Mouse (Mus musculus) kidney, adult 2 months (tissue): ENCODE measurements at regions not wholly inside any gene's neighbourhood (a gene's known extent, or its start where the extent isn't known, plus 50 kb on each side); places are given as distances from the start of the nearest gene placed in this dataset.

Source experiments
- CTCF ChIP-seq: fragments of 200-500 bp; conservative IDR thresholded peaks from 2 replicates; pipeline ENCODE4 v1.5.1; 2011; ENCODE audit warnings: low read depth, mild to moderate bottlenecking, control low read depth, low read length, moderate library complexity, mixed read lengths; ENCODE audit not compliant: insufficient read depth, insufficient read length
- POLR2A ChIP-seq: fragments of 200-500 bp; IDR thresholded peaks from one replicate; pipeline ENCODE4 v1.6.1; 2011; ENCODE audit warnings: low read depth, low read length, control low read depth

DNA sequence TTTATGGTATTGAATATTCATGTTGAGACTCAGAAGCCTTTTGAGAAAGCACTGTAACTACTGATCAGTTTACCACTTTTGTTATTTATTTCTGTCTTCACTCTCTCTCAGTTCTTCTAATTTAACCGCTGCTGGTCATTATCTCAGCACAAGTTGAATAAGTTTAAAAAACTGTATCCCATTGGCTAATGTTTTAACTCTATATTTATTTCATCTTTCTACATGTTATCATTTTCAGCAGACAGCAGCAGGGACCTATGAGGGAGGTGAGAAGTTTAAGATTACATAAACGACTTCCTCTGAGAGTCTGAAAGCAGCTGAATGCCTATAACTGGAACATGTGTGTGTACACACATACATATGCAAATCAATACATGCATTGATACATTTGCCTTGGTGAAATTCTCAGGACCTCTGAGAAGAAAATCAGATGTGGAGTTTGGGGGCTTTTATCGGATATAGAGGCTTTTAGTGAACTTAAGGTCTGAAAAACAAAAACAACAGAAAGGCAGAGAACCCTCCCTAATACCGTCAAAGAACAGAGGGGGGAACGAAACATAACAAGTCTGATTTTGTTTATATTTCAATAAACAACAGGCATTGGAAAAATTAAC is 72.5 kb upstream of the Jade1 start:
- no peak for TF ChIP-seq POLR2A
- no peak for TF ChIP-seq CTCF
